Mouse (Mus musculus): ENCODE results near the gene Hba-a2. TPM values are rescaled to one million over a fixed set of nuclear protein-coding genes. Genes with fewer than 3 reads are reported as not detected.
"Not testable (repeated sequence)": the region's sequence is repeated elsewhere in the genome, so short reads cannot be mapped to it uniquely, and the experiment has no call there.

Gene Hba-a2
- 5,794 and 5,805 TPM in 2 replicates for polyA plus RNA-seq (2015; fragmentation: Nextera tagmentation; extraction: Ambion mirVana)

GRCm38 (mm10) chr11:32296203-32296602 lies at the start of gene Hba-a2:
Gene Hba-a2 (plus strand): TSS chr11:32296489.
- ATAC-seq; H3K4me3 ChIP-seq; H3K9ac ChIP-seq; H3K4me2 ChIP-seq; H3K9me3 ChIP-seq (replicated peaks); H3K36me3 ChIP-seq (ENCODE audit: poor library complexity, severe bottlenecking); H3K4me1 ChIP-seq; H3K27me3 ChIP-seq; H3K27ac ChIP-seq: not testable (repeated sequence)
- WGBS, result no CpG with 5 or more reads among the region's 4 CpGs

GRCm38 (mm10) chr11:32247068-32247467 lies 49.2 kb upstream of the Hba-a2 start:
- H3K36me3 ChIP-seq (ENCODE audit: poor library complexity, severe bottlenecking), result peaks cover 88% of the 10 kb centered on the region

GRCm38 (mm10) chr11:32248350-32248749 lies 47.9 kb upstream of the Hba-a2 start:
- Histone ChIP-seq H3K36me3 (ENCODE audit: poor library complexity, severe bottlenecking) (peaks cover 92% of the 10 kb centered on the region), H3K27me3 (no peaks in the 10 kb centered on the region), H3K9me3 (replicated peaks) (no peaks in the 10 kb centered on the region), H3K9ac (no peak overlapping the region), H3K27ac (no peak overlapping the region), H3K4me1 (no peaks in the 10 kb centered on the region), H3K4me2 (no peak overlapping the region), H3K4me3 (no peak overlapping the region)
- 89% methylated on average over 3 of the region's 3 CpGs for WGBS
- ATAC-seq, result no peak

More at GRCm38 (mm10) chr11:32247068-32247467, 49.2 kb upstream of the Hba-a2 start:
- no peak for ATAC-seq
- Histone ChIP-seq H3K9ac (no peak overlapping the region), H3K4me2 (no peak overlapping the region), H3K27me3 (no peaks in the 10 kb centered on the region), H3K27ac (no peak overlapping the region), H3K4me3 (no peak overlapping the region), H3K4me1 (no peaks in the 10 kb centered on the region), H3K9me3 (replicated peaks) (no peaks in the 10 kb centered on the region)

- H3K36me3 ChIP-seq (ENCODE audit: poor library complexity, severe bottlenecking), result peaks cover 89% of the 10 kb centered on the region
- H3K4me3 ChIP-seq, result no peak overlapping the region
- 84% methylated on average over 8 of the region's 8 CpGs for WGBS
- H3K27ac ChIP-seq, result no peak overlapping the region
- H3K9ac ChIP-seq, result no peak overlapping the region
- H3K27me3 ChIP-seq, result no peaks in the 10 kb centered on the region
- H3K4me2 ChIP-seq, result no peak overlapping the region
- no peak for ATAC-seq
- H3K9me3 ChIP-seq (replicated peaks), result no peaks in the 10 kb centered on the region
- H3K4me1 ChIP-seq, result no peaks in the 10 kb centered on the region
Measured at GRCm38 (mm10) chr11:32250880-32251763, 45.2 kb upstream of the Hba-a2 start.

GRCm38 (mm10) chr11:32253121-32253520 lies 43.2 kb upstream of the Hba-a2 start:
- peaks cover 76% of the 10 kb centered on the region for H3K36me3 ChIP-seq (ENCODE audit: poor library complexity, severe bottlenecking)
- no peaks in the 10 kb centered on the region for H3K27me3 ChIP-seq
- no peaks in the 10 kb centered on the region for H3K9me3 ChIP-seq (replicated peaks)
- H3K4me3 ChIP-seq, result no peak overlapping the region
- H3K4me2 ChIP-seq, result no peak overlapping the region
- no peaks in the 10 kb centered on the region for H3K4me1 ChIP-seq
- no peak overlapping the region for H3K9ac ChIP-seq
- no peak overlapping the region for H3K27ac ChIP-seq
- no peak for ATAC-seq
- WGBS, result 100% methylated on average over 1 of the region's 1 CpGs

GRCm38 (mm10) chr11:32256146-32256545 lies 40.1 kb upstream of the Hba-a2 start:
- WGBS, result 97% methylated on average over 1 of the region's 1 CpGs
- Histone ChIP-seq H3K36me3 (ENCODE audit: poor library complexity, severe bottlenecking) (peaks cover 58% of the 10 kb centered on the region), H3K9ac (no peak overlapping the region), H3K27ac (no peak overlapping the region), H3K27me3 (no peaks in the 10 kb centered on the region), H3K4me3 (no peak overlapping the region), H3K9me3 (replicated peaks) (no peaks in the 10 kb centered on the region), H3K4me2 (no peak overlapping the region), H3K4me1 (no peaks in the 10 kb centered on the region)
- no peak for ATAC-seq

GRCm38 (mm10) chr11:32256566-32256965 lies 39.7 kb upstream of the Hba-a2 start:
- 94% methylated on average over 3 of the region's 3 CpGs for WGBS
- Histone ChIP-seq H3K27ac (no peak overlapping the region), H3K4me2 (no peak overlapping the region), H3K9ac (no peak overlapping the region), H3K27me3 (no peaks in the 10 kb centered on the region), H3K9me3 (replicated peaks) (no peaks in the 10 kb centered on the region), H3K4me3 (no peak overlapping the region), H3K36me3 (ENCODE audit: poor library complexity, severe bottlenecking) (peaks cover 55% of the 10 kb centered on the region), H3K4me1 (no peaks in the 10 kb centered on the region)
- ATAC-seq, result no peak

GRCm38 (mm10) chr11:32262674-32263415 lies 33.4 kb upstream of the Hba-a2 start:
- WGBS, result 92% methylated on average over 10 of the region's 10 CpGs
- no peaks in the 10 kb centered on the region for H3K27me3 ChIP-seq
- no peak for ATAC-seq
- H3K9ac ChIP-seq, result no peak overlapping the region
- H3K4me3 ChIP-seq, result no peak overlapping the region
- no peak overlapping the region for H3K4me2 ChIP-seq
- H3K27ac ChIP-seq, result no peak overlapping the region
- no peaks in the 10 kb centered on the region for H3K9me3 ChIP-seq (replicated peaks)
- H3K4me1 ChIP-seq, result peaks cover 12% of the 10 kb centered on the region
- H3K36me3 ChIP-seq (ENCODE audit: poor library complexity, severe bottlenecking), result peaks cover 25% of the 10 kb centered on the region

GRCm38 (mm10) chr11:32265117-32265738 lies 31.1 kb upstream of the Hba-a2 start:
- H3K36me3 ChIP-seq (ENCODE audit: poor library complexity, severe bottlenecking), result peaks cover 23% of the 10 kb centered on the region
- no peak overlapping the region for H3K4me2 ChIP-seq
- H3K27me3 ChIP-seq, result 0 out of 2 replicates have a peak, but pooled peaks cover 14% of the 10 kb centered on the region
- ATAC-seq, result no peak
- H3K9ac ChIP-seq, result no peak overlapping the region
- no peak overlapping the region for H3K4me3 ChIP-seq
- H3K4me1 ChIP-seq, result peaks cover 17% of the 10 kb centered on the region
- no peak overlapping the region for H3K27ac ChIP-seq
- no peaks in the 10 kb centered on the region for H3K9me3 ChIP-seq (replicated peaks)
- 91% methylated on average over 3 of the region's 3 CpGs for WGBS

GRCm38 (mm10) chr11:32266194-32266593 lies 30.1 kb upstream of the Hba-a2 start:
- peaks cover 15% of the 10 kb centered on the region for H3K36me3 ChIP-seq (ENCODE audit: poor library complexity, severe bottlenecking)
- 0 out of 2 replicates have a peak overlapping the region, but pooled peaks have one; percentile 3 for H3K4me2 ChIP-seq
- no peaks in the 10 kb centered on the region for H3K9me3 ChIP-seq (replicated peaks)
- no peak overlapping the region for H3K4me3 ChIP-seq
- H3K27ac ChIP-seq, result peak overlapping the region; percentile 35; the same call in 1 of the 2 replicates
- 94% methylated on average over 6 of the region's 6 CpGs for WGBS
- 0 out of 2 replicates have a peak overlapping the region, but pooled peaks have one; percentile 21 for H3K9ac ChIP-seq
- peaks cover 17% of the 10 kb centered on the region for H3K4me1 ChIP-seq
- ATAC-seq, result no peak
- H3K27me3 ChIP-seq, result 0 out of 2 replicates have a peak, but pooled peaks cover 15% of the 10 kb centered on the region

GRCm38 (mm10) chr11:32266776-32267175 lies 29.5 kb upstream of the Hba-a2 start:
- ATAC-seq, result no peak
- 30% methylated on average over 6 of the region's 6 CpGs for WGBS

More at GRCm38 (mm10) chr11:32266776-32267175, 29.5 kb upstream of the Hba-a2 start:
- H3K4me3 ChIP-seq, result peak overlapping the region; percentile 69
- no peaks in the 10 kb centered on the region for H3K9me3 ChIP-seq (replicated peaks)
- H3K4me2 ChIP-seq, result peak overlapping the region; percentile 73
- peak overlapping the region; percentile 96 for H3K27ac ChIP-seq
- peaks cover 11% of the 10 kb centered on the region for H3K36me3 ChIP-seq (ENCODE audit: poor library complexity, severe bottlenecking)
- peak overlapping the region; percentile 92 for H3K9ac ChIP-seq
- H3K4me1 ChIP-seq, result peaks cover 17% of the 10 kb centered on the region
- 0 out of 2 replicates have a peak, but pooled peaks cover 16% of the 10 kb centered on the region for H3K27me3 ChIP-seq
